Mouse (Mus musculus): Measurements from ENCODE around the gene Tbc1d17. TPM values are rescaled to one million over a fixed set of nuclear protein-coding genes. Genes with fewer than 3 reads are reported as not detected.

Gene Tbc1d17
- polyA plus RNA-seq, 1 experiment from 2014 or later, result 77.8 TPM

GRCm38 (mm10) chr7:44826771-44827170, 22.1 kb downstream of the Tbc1d17 start:
- 89% methylated on average over 3 of the region's 3 CpGs for WGBS
- H3K27ac ChIP-seq (replicated peaks), result no peak overlapping the region
- H3K4me3 ChIP-seq, result no peak overlapping the region
- H3K27me3 ChIP-seq (ENCODE audit: low read depth, poor library complexity, severe bottlenecking), result no peaks in the 10 kb centered on the region
- DNase-seq (ENCODE audit: low spot score), result no peak
- H3K4me1 ChIP-seq, result peaks cover 21% of the 10 kb centered on the region
- H3K36me3 ChIP-seq, result peaks cover 73% of the 10 kb centered on the region
- H3K9me3 ChIP-seq (replicated peaks), result no peaks in the 10 kb centered on the region

GRCm38 (mm10) chr7:44824872-44825271, 24.0 kb downstream of the Tbc1d17 start:
- Histone ChIP-seq H3K27me3 (ENCODE audit: low read depth, poor library complexity, severe bottlenecking) (no peaks in the 10 kb centered on the region), H3K4me1 (peaks cover 38% of the 10 kb centered on the region), H3K36me3 (peaks cover 70% of the 10 kb centered on the region), H3K4me3 (no peak overlapping the region), H3K9me3 (replicated peaks) (no peaks in the 10 kb centered on the region), H3K27ac (replicated peaks) (no peak overlapping the region)
- DNase-seq (ENCODE audit: low spot score), result peak; percentile 70
- WGBS, result 40% methylated on average over 3 of the region's 3 CpGs

- 54% methylated on average over 7 of the region's 7 CpGs for WGBS
- H3K9me3 ChIP-seq (replicated peaks), result no peaks in the 10 kb centered on the region
- H3K27me3 ChIP-seq (ENCODE audit: low read depth, poor library complexity, severe bottlenecking), result no peaks in the 10 kb centered on the region
- H3K36me3 ChIP-seq, result peaks cover 68% of the 10 kb centered on the region
- no peak for DNase-seq (ENCODE audit: low spot score)
- no peak overlapping the region for H3K27ac ChIP-seq (replicated peaks)
- H3K4me1 ChIP-seq, result peaks cover 53% of the 10 kb centered on the region
- no peak overlapping the region for H3K4me3 ChIP-seq
Measured at GRCm38 (mm10) chr7:44823409-44823808, 25.5 kb downstream of the Tbc1d17 start.

GRCm38 (mm10) chr7:44821666-44822448, 27.0 kb downstream of the Tbc1d17 start:
- Histone ChIP-seq H3K27me3 (ENCODE audit: low read depth, poor library complexity, severe bottlenecking) (no peaks in the 10 kb centered on the region), H3K36me3 (peaks cover 57% of the 10 kb centered on the region), H3K9me3 (replicated peaks) (no peaks in the 10 kb centered on the region), H3K4me1 (peaks cover 66% of the 10 kb centered on the region), H3K4me3 (no peak overlapping the region), H3K27ac (replicated peaks) (no peak overlapping the region)
- WGBS, result 85% methylated on average over 7 of the region's 7 CpGs
- no peak for DNase-seq (ENCODE audit: low spot score)

GRCm38 (mm10) chr7:44820525-44820924, 28.4 kb downstream of the Tbc1d17 start:
- peaks cover 44% of the 10 kb centered on the region for H3K36me3 ChIP-seq
- no peak overlapping the region for H3K4me3 ChIP-seq
- no peak for DNase-seq (ENCODE audit: low spot score)
- no peaks in the 10 kb centered on the region for H3K9me3 ChIP-seq (replicated peaks)
- H3K4me1 ChIP-seq, result peaks cover 66% of the 10 kb centered on the region
- no peaks in the 10 kb centered on the region for H3K27me3 ChIP-seq (ENCODE audit: low read depth, poor library complexity, severe bottlenecking)
- H3K27ac ChIP-seq (replicated peaks), result no peak overlapping the region
- 88% methylated on average over 3 of the region's 3 CpGs for WGBS

GRCm38 (mm10) chr7:44819863-44820262, 29.0 kb downstream of the Tbc1d17 start:
- 81% methylated on average over 5 of the region's 5 CpGs for WGBS
- no peaks in the 10 kb centered on the region for H3K27me3 ChIP-seq (ENCODE audit: low read depth, poor library complexity, severe bottlenecking)
- peaks cover 41% of the 10 kb centered on the region; the same call in 1 of the 2 replicates for H3K36me3 ChIP-seq
- peak overlapping the region; percentile 88 for H3K4me3 ChIP-seq
- DNase-seq (ENCODE audit: low spot score), result no peak
- H3K9me3 ChIP-seq (replicated peaks), result no peaks in the 10 kb centered on the region
- peaks cover 72% of the 10 kb centered on the region for H3K4me1 ChIP-seq
- H3K27ac ChIP-seq (replicated peaks), result 0 out of 2 replicates have a peak overlapping the region, but pooled peaks have one; percentile 6

GRCm38 (mm10) chr7:44819391-44819790, 29.5 kb downstream of the Tbc1d17 start:
- Histone ChIP-seq H3K27ac (replicated peaks) (peak overlapping the region; percentile 71), H3K4me1 (peaks cover 73% of the 10 kb centered on the region), H3K9me3 (replicated peaks) (no peaks in the 10 kb centered on the region), H3K36me3 (peaks cover 42% of the 10 kb centered on the region; the same call in 1 of the 2 replicates), H3K4me3 (peak overlapping the region; percentile 88), H3K27me3 (ENCODE audit: low read depth, poor library complexity, severe bottlenecking) (no peaks in the 10 kb centered on the region)
- DNase-seq (ENCODE audit: low spot score), result no peak
- 94% methylated on average over 2 of the region's 2 CpGs for WGBS

GRCm38 (mm10) chr7:44818751-44819235, 30.1 kb downstream of the Tbc1d17 start:
- Histone ChIP-seq H3K27me3 (ENCODE audit: low read depth, poor library complexity, severe bottlenecking) (no peaks in the 10 kb centered on the region), H3K4me3 (peak overlapping the region; percentile 88), H3K4me1 (peaks cover 69% of the 10 kb centered on the region), H3K36me3 (peaks cover 47% of the 10 kb centered on the region), H3K27ac (replicated peaks) (peak overlapping the region; percentile 71), H3K9me3 (replicated peaks) (no peaks in the 10 kb centered on the region)
- WGBS, result 53% methylated on average over 6 of the region's 6 CpGs
- no peak for DNase-seq (ENCODE audit: low spot score)

GRCm38 (mm10) chr7:44818164-44818563, 30.7 kb downstream of the Tbc1d17 start:
- Histone ChIP-seq H3K9me3 (replicated peaks) (no peaks in the 10 kb centered on the region), H3K4me1 (peaks cover 63% of the 10 kb centered on the region), H3K36me3 (peaks cover 49% of the 10 kb centered on the region), H3K4me3 (peak overlapping the region; percentile 88), H3K27me3 (ENCODE audit: low read depth, poor library complexity, severe bottlenecking) (no peaks in the 10 kb centered on the region), H3K27ac (replicated peaks) (peak overlapping the region; percentile 99; the same call in 1 of the 2 replicates)
- no peak for DNase-seq (ENCODE audit: low spot score)
- 61% methylated on average over 2 of the region's 2 CpGs for WGBS

- H3K27me3 ChIP-seq (ENCODE audit: low read depth, poor library complexity, severe bottlenecking), result no peaks in the 10 kb centered on the region
- H3K9me3 ChIP-seq (replicated peaks), result no peaks in the 10 kb centered on the region
- peaks cover 51% of the 10 kb centered on the region for H3K36me3 ChIP-seq
- no peak for DNase-seq (ENCODE audit: low spot score)
- peaks cover 58% of the 10 kb centered on the region for H3K4me1 ChIP-seq
- H3K27ac ChIP-seq (replicated peaks), result peak overlapping the region; percentile 99
- WGBS, result 44% methylated on average over 3 of the region's 3 CpGs
- H3K4me3 ChIP-seq, result peak overlapping the region; percentile 88
Measured at GRCm38 (mm10) chr7:44817441-44817840, 31.4 kb downstream of the Tbc1d17 start.

GRCm38 (mm10) chr7:44816470-44817021, 32.3 kb downstream of the Tbc1d17 start, which contains the start of gene Atf5:
Gene Atf5, minus strand, starts transcription at chr7:44816658.
- Histone ChIP-seq H3K27me3 (ENCODE audit: low read depth, poor library complexity, severe bottlenecking) (no peaks in the 10 kb centered on the region), H3K4me1 (peaks cover 56% of the 10 kb centered on the region), H3K27ac (replicated peaks) (peak within 1 kb of the TSS; percentile 99), H3K4me3 (peak within 1 kb of the TSS; percentile 88), H3K36me3 (peaks cover 57% of the 10 kb centered on the region), H3K9me3 (replicated peaks) (no peaks in the 10 kb centered on the region)
- WGBS, result under 1% methylated on average over 56 of the region's 57 CpGs
- no peak for DNase-seq (ENCODE audit: low spot score)

- Histone ChIP-seq H3K9me3 (replicated peaks) (no peaks in the 10 kb centered on the region), H3K36me3 (peaks cover 57% of the 10 kb centered on the region), H3K27ac (replicated peaks) (peak within 1 kb of the TSS; percentile 99), H3K4me3 (peak within 1 kb of the TSS; percentile 88), H3K27me3 (ENCODE audit: low read depth, poor library complexity, severe bottlenecking) (no peaks in the 10 kb centered on the region), H3K4me1 (peaks cover 51% of the 10 kb centered on the region)
- under 1% methylated on average over 62 of the region's 62 CpGs for WGBS
- peak; percentile 100 for DNase-seq (ENCODE audit: low spot score)
Measured at GRCm38 (mm10) chr7:44815721-44816469, 33.0 kb downstream of the Tbc1d17 start, which contains the start of the genes Nup62 and Il4i1. Gene Nup62, plus strand, starts transcription at chr7:44816088. Gene Il4i1, plus strand, starts transcription at chr7:44816387.
